Mouse (Mus musculus) limb, embryonic 12.5 days (tissue): ENCODE results near the gene Hnrnpll. TPM values are rescaled to one million over a fixed set of nuclear protein-coding genes. Genes with fewer than 3 reads are reported as not detected.

Experiments
- ATAC-seq: fragments of 200-750 bp; cut with Nextera tagmentation; 2 replicates; pipeline ENCODE4 v1.8.0; 2017; ENCODE audit warnings: low read depth, moderate TSS enrichment; ENCODE audit not compliant: insufficient number of reproducible peaks, insufficient read depth, low FRiP score, low TSS enrichment
- H3K27ac ChIP-seq: fragments of 300-500 bp; sonication (generic); 2 replicates; pipeline ENCODE4 v1.5.1; 2016; ENCODE audit warnings: mild to moderate bottlenecking, moderate library complexity
- H3K27me3 ChIP-seq: fragments of 300-500 bp; sonication (generic); 2 replicates; pipeline ENCODE4 v1.6.1; 2016; ENCODE audit warnings: mild to moderate bottlenecking, moderate library complexity
- H3K36me3 ChIP-seq: fragments of 300-500 bp; sonication (generic); 2 replicates; pipeline ENCODE4 v1.6.1; 2016; ENCODE audit warnings: mild to moderate bottlenecking, moderate library complexity
- H3K4me1 ChIP-seq: fragments of 300-500 bp; sonication (generic); replicated peaks from 2 replicates; pipeline ENCODE4 v1.6.1; 2016
- H3K4me2 ChIP-seq: fragments of 300-500 bp; sonication (generic); 2 replicates; pipeline ENCODE4 v1.6.1; 2016; ENCODE audit warnings: mild to moderate bottlenecking, moderate library complexity
- H3K4me3 ChIP-seq: fragments of 300-500 bp; sonication (generic); replicated peaks from 2 replicates; pipeline ENCODE4 v1.5.1; 2016; ENCODE audit warnings: mild to moderate bottlenecking
- H3K9ac ChIP-seq: fragments of 300-500 bp; sonication (generic); replicated peaks from 2 replicates; pipeline ENCODE4 v1.6.1; 2016; ENCODE audit warnings: mild to moderate bottlenecking, moderate library complexity
- H3K9me3 ChIP-seq: fragments of 300-500 bp; sonication (generic); 2 replicates; pipeline ENCODE4 v1.6.1; 2016; ENCODE audit warnings: mild to moderate bottlenecking, moderate library complexity
- WGBS: fragments of 180-500 bp; shearing (Covaris S2); methylation state at CpG from one replicate; pipeline ENCODE4 v1.1.7; 2016; 5-methylcytosine and 5-hydroxymethylcytosine counted together
- polyA plus RNA-seq: library from polyadenylated mRNA; unstranded; fragments of >200 nt; fragmentation: Nextera tagmentation; extraction: Ambion mirVana; gene quantifications from 2 replicates; pipeline ENCODE4 v1.2.1, GENCODE M21; 2016

Gene Hnrnpll
- polyA plus RNA-seq = 112 and 114 TPM in 2 replicates

DNA sequence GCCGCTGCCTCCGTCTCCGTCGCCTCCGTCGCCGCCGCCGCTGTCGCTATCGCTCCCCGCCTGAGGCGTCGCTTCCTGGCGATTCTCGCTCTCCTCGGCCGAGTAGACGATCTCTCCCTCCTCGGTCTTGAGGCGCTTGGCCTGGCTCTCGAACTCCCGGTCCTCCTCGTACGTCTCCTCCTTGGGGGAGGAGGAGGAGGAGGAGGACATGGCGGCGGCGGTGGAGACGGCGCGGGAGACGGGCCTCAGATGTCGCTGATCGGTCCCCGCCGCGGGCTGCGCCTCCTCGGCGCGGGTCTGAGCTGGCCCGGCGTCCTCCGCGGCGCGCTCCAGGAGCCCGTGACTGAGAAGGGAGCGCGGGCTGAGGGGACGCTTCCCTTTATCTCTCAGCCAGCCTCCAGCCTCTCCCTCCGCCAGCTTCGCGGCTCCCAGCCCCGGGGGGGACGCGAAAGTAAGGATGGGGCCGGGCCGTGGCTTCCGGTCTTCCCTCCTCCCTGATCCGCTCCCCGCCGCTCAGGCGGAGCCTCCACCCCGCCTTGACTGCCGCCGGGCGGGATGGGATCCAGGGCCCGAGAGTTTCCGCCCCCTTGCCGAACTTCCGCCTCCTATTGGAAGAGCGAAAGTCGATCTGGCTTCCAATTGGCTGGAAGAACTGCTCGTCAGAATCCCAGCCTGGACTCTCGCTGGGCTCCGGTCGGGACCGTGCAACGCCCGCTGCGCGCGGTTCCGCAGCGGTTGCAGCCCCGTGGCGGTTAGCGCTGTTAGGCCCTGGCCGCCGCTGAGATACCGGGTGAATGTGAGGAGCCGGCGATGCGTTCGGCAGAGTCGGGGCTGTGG, at the start of gene Hnrnpll:
TSS of gene Hnrnpll (minus strand) at position 552 of the 837 bp plus-strand sequence.
- Histone ChIP-seq H3K9ac (peak within 1 kb of the TSS; percentile 97), H3K27me3 (no peaks in the 10 kb centered on the region), H3K27ac (peak within 1 kb of the TSS; percentile 99), H3K36me3 (0 out of 2 replicates have a peak, but pooled peaks cover 7% of the 10 kb centered on the region), H3K4me2 (peak within 1 kb of the TSS; percentile 85), H3K9me3 (no peaks in the 10 kb centered on the region), H3K4me3 (peak within 1 kb of the TSS; percentile 95), H3K4me1 (peaks cover 31% of the 10 kb centered on the region; the same call in 1 of the 2 replicates)
- WGBS = under 1% methylated on average over 87 of the region's 97 CpGs
- ATAC-seq = peak; percentile 98

DNA sequence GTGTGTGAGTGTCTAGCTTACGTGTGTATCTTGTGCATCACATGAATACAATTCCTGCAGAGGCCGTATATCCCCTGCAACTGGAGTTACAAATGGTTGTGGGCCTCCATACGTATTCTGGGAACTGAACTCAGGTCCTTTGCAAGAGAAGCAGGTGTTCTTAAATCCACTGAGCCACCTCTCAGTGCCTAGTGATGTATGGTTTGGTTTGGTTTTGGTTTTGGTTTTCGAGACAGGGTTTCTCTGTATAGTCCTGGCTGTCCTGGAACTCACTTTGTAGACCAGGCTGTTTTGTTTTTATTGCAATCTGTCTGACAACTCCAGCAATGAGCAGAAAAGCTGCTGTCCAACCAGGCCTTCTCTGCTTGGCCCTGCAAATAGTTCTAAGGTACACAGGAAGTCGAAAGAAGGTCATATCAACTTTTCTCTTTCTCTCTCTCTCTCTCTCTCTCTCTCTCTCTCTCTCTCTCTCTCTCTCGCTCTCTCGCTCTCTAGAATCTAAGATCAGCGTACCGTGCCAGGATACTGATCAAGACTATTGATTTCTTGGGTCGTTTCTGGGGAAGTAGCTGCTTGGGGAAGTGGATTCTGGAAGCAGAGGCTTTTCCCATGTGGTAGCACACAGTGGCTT, 43.3 kb upstream of the Hnrnpll start:
- no peak overlapping the region for H3K4me3 ChIP-seq
- no peak for ATAC-seq
- H3K9ac ChIP-seq = no peak overlapping the region
- H3K4me2 ChIP-seq = no peak overlapping the region
- H3K36me3 ChIP-seq = no peaks in the 10 kb centered on the region
- H3K9me3 ChIP-seq = peaks cover 7% of the 10 kb centered on the region; the same call in 1 of the 2 replicates
- H3K27ac ChIP-seq = no peak overlapping the region
- no peaks in the 10 kb centered on the region for H3K4me1 ChIP-seq
- WGBS = 87% methylated on average over 10 of the region's 10 CpGs
- no peaks in the 10 kb centered on the region for H3K27me3 ChIP-seq

DNA sequence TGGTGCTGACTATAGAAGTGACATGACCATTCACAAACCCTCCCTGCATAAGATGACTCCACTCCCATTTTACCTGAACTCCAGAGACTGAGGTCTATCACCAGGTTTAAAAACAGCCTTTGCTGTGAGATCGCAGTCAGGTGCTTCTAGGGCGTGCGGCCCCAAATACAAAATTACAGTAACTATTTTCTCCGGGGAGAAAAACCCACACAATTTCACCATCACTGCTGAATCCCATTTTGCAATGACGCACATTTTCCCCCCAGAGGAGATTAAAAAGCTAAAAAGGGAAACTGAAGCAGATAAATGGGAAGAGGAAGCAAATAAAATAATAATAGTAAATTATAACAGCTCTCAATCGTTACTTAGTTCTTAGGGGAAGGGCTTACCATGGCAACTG, 37.7 kb upstream of the Hnrnpll start:
- no peak for ATAC-seq
- H3K9ac ChIP-seq = no peak overlapping the region
- no peak overlapping the region for H3K4me2 ChIP-seq
- H3K9me3 ChIP-seq = no peaks in the 10 kb centered on the region
- H3K4me3 ChIP-seq = no peak overlapping the region
- WGBS = 90% methylated on average over 6 of the region's 6 CpGs
- H3K36me3 ChIP-seq = no peaks in the 10 kb centered on the region
- H3K4me1 ChIP-seq = peaks cover 10% of the 10 kb centered on the region; the same call in 1 of the 2 replicates
- no peak overlapping the region for H3K27ac ChIP-seq
- H3K27me3 ChIP-seq = no peaks in the 10 kb centered on the region

DNA sequence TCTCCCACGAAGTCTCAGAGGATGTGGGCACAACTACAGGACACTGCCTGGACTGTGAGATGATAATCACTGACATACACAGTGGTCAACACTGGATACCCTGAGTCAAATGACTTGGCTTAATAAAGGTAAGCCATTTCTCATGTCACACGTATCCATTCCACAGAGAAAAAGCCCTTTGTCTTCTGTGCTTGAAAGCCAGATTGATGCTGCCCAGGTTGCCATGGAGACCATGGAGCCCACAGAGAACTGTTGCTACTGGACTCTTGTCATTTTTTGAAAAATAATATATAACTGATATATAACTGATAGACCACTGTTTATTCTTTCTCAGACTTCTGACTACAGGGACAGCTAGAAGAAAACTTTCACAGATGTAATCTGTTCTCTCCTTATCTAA, 35.1 kb upstream of the Hnrnpll start:
- no peaks in the 10 kb centered on the region for H3K27me3 ChIP-seq
- WGBS = 58% methylated on average over 2 of the region's 2 CpGs
- H3K4me3 ChIP-seq = no peak overlapping the region
- no peak overlapping the region for H3K4me2 ChIP-seq
- no peak overlapping the region for H3K27ac ChIP-seq
- no peak overlapping the region for H3K9ac ChIP-seq
- H3K4me1 ChIP-seq = peaks cover 10% of the 10 kb centered on the region; the same call in 1 of the 2 replicates
- ATAC-seq = no peak
- H3K36me3 ChIP-seq = no peaks in the 10 kb centered on the region
- no peaks in the 10 kb centered on the region for H3K9me3 ChIP-seq

DNA sequence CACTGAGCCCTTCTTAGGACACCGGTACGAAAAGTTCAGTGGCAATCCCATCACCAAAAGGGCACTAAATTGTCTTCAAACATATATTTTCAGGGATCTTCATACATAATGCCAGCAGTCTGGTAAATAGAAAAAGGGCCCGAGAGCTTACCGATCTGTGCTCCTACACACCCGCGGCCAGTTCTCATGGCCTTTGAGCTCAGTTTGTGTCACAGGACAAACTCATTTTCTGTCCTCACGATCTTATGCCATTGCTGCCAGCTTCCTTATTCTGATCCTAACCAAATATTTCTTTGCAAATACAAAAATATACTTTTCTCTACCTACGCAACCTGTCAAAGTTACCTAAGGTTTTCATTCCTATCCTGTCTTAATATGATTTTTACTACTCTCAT, 34.6 kb upstream of the Hnrnpll start:
- no peak for ATAC-seq
- WGBS = 85% methylated on average over 8 of the region's 8 CpGs
- Histone ChIP-seq H3K9me3 (no peaks in the 10 kb centered on the region), H3K4me2 (no peak overlapping the region), H3K27ac (no peak overlapping the region), H3K27me3 (no peaks in the 10 kb centered on the region), H3K36me3 (no peaks in the 10 kb centered on the region), H3K9ac (no peak overlapping the region), H3K4me1 (peaks cover 10% of the 10 kb centered on the region; the same call in 1 of the 2 replicates), H3K4me3 (no peak overlapping the region)

DNA sequence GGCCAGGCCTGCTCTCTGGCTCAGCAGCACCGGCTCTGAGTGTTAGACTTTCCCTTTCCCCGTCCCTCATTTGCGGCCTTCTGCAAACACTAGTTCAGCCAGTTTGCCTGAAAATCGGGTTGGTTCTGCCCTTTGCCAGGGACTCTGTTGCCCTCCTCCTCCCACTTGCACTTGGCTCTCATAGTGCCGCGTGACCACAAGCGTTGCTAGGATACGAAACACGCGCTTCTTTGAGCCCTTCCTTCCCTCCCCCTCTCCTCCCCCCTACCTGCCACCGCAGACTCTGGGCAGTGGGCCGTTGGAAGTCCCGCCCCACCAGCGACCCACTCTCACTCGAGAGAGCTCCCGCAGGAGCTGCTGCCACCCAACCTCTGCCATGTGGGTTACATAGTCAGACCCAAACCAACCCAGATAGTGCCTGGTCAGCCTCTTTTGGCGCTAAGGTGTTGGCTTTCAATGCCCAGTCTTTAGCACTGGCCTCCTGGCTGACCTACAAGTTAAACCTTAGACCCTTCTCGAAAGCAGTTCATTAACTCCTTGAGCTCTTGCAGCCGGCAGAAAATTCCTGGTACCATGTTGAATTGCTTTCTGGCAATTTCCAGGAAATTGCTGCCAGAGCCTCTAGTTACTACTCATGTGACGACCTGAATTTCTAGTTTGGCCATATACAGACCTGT, 34.0 kb upstream of the Hnrnpll start:
- H3K9ac ChIP-seq = no peak overlapping the region; the same call in 1 of the 2 replicates
- no peaks in the 10 kb centered on the region for H3K27me3 ChIP-seq
- H3K4me1 ChIP-seq = peaks cover 10% of the 10 kb centered on the region; the same call in 1 of the 2 replicates
- no peak overlapping the region for H3K27ac ChIP-seq
- ATAC-seq = no peak
- WGBS = 12% methylated on average over 20 of the region's 20 CpGs
- H3K36me3 ChIP-seq = no peaks in the 10 kb centered on the region
- H3K4me2 ChIP-seq = peak overlapping the region; percentile 46
- H3K4me3 ChIP-seq = peak overlapping the region; percentile 13
- no peaks in the 10 kb centered on the region for H3K9me3 ChIP-seq

DNA sequence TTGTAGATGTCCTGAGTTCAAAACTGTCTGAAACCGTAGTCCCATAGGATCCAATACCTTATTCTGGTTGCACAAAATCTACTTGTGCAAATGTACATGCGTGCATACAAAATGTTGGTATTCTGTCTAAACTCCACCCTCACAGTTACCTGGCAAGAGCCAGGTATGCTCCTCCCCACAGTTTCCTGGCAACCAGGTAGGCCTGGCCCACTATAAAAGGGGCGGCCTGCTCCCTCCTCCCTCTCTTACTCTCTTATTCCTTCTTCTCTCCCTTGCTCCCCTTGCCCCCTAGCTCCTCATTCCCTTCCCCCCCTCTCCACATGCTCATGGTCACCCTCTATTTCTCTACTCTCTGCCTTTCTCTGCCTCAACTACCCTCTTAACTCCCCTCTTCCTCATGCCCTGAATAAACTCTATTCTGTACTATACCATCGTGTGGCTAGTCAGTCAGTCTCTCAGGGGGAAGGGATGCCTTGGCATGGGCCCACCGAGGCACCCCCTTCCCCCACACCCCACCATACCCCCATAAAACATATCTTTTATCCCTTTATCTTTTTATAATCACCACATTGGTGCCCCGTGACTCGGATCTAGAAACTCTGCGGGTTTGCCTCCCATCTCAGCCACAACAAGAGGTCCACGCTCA, 33.2 kb upstream of the Hnrnpll start:
- no peak overlapping the region for H3K4me3 ChIP-seq
- no peak for ATAC-seq
- peaks cover 10% of the 10 kb centered on the region; the same call in 1 of the 2 replicates for H3K4me1 ChIP-seq
- H3K27me3 ChIP-seq = no peaks in the 10 kb centered on the region
- H3K36me3 ChIP-seq = no peaks in the 10 kb centered on the region
- H3K9ac ChIP-seq = no peak overlapping the region; the same call in 1 of the 2 replicates
- H3K27ac ChIP-seq = no peak overlapping the region
- WGBS = 84% methylated on average over 9 of the region's 9 CpGs
- peak overlapping the region; percentile 46 for H3K4me2 ChIP-seq
- no peaks in the 10 kb centered on the region for H3K9me3 ChIP-seq

DNA sequence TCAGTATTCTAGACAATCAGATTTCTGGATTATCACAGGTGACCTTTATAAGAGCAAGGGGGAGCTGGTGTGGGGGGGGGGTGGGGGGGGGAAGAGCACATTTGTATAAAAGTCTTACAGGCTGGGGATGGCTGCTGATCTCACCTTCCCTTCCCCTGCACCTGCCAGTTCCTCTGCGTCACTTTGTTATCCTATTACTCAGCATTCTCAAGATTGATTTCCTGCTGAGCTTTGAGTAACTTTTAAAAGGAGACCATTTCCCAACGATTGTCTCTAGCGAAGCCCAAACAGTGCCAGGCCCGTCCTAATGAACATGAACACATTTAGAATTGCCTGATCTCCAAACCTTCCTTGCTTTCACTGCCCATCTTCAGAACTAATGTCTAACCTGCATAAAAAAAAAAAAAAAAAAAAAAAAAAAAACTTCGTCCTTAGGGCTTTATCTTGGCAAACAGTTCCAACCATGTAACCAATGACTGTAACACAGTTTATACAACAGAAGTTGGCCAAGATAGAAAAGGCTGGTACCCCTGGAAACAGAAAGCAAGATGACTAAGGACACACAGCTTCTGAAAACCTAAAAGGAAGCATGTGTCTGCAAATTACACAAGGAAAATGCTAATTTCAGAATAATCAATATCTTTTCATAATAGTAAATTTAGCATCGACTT, 29.9 kb upstream of the Hnrnpll start:
- Histone ChIP-seq H3K4me1 (peaks cover 10% of the 10 kb centered on the region; the same call in 1 of the 2 replicates), H3K4me2 (no peak overlapping the region), H3K4me3 (no peak overlapping the region), H3K27ac (no peak overlapping the region), H3K9ac (no peak overlapping the region), H3K9me3 (no peaks in the 10 kb centered on the region), H3K36me3 (no peaks in the 10 kb centered on the region), H3K27me3 (no peaks in the 10 kb centered on the region)
- ATAC-seq = no peak
- 53% methylated on average over 6 of the region's 6 CpGs for WGBS

DNA sequence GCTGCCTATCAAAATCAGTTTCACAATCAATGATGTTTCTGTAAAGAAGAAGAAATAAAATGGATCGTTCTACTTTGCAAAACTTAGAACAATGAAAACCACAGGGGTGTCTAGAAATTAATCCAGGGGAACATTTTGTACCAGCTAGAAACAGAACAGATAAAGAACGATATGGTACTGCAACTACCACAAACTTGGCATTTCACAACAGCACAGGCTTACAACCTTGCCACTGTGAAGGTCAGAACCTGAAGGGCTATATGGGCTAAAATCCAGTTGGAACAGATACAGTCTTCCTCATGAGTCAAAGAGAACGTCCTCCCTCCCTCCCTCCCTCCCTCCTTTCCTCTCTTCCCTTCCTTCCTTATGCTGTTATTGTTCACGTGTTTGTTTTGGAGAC, 28.4 kb upstream of the Hnrnpll start:
- ATAC-seq = no peak
- peaks cover under 1% of the 10 kb centered on the region; the same call in 1 of the 2 replicates for H3K4me1 ChIP-seq
- no peak overlapping the region for H3K4me3 ChIP-seq
- no peak overlapping the region for H3K27ac ChIP-seq
- WGBS = 81% methylated on average over 4 of the region's 4 CpGs
- H3K4me2 ChIP-seq = no peak overlapping the region
- H3K27me3 ChIP-seq = no peaks in the 10 kb centered on the region
- H3K36me3 ChIP-seq = no peaks in the 10 kb centered on the region
- no peaks in the 10 kb centered on the region for H3K9me3 ChIP-seq
- no peak overlapping the region for H3K9ac ChIP-seq

DNA sequence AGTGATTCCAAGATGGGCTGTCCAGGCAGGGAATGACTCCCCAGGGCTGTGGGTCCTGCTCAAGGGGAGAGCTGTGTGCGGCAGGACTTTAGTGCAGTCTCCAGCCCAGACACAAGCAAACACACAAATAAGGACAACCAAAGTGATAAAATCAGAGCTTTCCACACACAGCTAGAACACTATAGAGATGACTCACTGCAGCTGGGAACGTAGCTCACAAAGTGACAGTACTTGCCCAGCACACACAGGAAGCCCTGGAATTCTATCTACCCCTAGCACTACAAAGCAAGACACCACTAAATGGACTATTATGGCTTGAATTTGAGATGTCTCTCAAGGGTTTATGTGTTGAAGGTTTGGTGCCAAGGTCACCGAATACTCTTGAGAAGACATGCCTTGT, 26.0 kb upstream of the Hnrnpll start:
- no peaks in the 10 kb centered on the region for H3K36me3 ChIP-seq
- H3K27me3 ChIP-seq = no peaks in the 10 kb centered on the region
- H3K4me3 ChIP-seq = no peak overlapping the region
- WGBS = 82% methylated on average over 3 of the region's 3 CpGs
- H3K4me1 ChIP-seq = no peaks in the 10 kb centered on the region
- H3K9ac ChIP-seq = no peak overlapping the region
- no peak overlapping the region for H3K27ac ChIP-seq
- ATAC-seq = no peak
- H3K9me3 ChIP-seq = peaks cover 6% of the 10 kb centered on the region; the same call in 1 of the 2 replicates
- no peak overlapping the region for H3K4me2 ChIP-seq
